Mouse (Mus musculus): ENCODE results near the gene Tfap2c.

Gene Tfap2c

DNA sequence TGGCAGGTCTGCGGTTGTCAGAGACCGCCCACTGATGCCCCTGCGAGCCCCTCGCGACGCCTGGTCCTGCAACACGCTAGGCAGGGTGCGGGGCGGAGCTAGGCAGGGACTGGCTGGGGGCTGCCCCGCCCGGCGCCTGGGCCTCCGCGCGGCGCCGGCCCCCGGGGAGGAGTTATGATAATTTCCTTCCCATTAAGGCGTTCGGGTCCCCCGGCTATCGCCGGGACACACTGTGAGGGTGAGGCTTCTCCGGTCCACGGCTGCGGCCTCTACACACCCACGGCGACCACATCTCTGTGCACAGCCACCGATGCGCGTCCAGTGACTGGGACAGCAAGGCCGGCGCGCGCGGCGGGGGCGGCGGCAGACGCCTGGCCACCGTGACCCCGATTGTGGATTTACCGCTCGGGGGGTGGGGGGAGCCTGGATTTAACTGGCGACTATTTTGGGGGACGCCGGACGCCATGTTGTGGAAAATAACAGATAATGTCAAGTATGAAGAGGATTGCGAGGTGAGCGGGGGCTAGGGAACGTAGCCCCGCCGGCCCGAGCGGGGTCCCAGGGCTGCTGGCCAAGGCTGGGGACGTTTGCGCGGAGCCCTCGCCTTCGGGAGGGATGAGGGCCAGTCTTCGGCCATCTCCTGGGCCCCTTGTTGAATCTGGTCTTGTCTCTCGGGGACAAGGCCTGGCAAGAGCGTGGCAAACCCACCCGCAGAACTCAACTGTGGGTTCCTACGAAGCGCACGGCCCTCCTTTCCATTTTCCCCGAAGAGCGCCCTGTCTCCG lies at the start of gene Tfap2c:
Tfap2c (plus strand) TSS at position 223 of the 785 bp plus-strand sequence.
- DNase-seq (ENCODE audit: low spot score in 2 of 2): no peak

DNA sequence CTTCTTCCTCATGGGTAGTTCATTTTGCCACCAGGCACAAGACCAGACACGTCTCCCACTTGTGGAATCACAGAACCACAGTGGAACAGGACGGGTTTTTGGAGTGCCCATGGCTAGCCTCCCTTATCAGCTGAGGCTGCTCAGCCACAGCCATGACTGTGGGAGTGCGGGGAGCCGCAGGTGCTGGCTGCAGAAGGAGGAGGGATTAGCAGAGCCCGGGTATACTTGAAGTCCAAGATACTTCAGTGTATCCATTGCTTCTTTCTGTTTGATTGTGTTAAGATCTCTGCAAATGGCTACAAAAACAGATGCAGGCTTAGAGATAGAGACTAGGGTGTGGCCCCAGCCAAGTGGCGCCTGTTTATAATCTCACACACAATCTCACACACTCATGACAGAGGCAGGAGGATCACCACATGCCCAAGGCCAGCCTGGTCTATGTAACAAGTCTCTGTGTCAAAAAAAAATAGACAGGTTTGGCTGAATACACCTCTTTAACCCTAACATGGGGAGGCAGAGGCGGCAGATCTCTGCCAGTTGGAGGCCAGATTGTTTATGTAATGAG lies 48.6 kb upstream of the Tfap2c start:
- no peak for DNase-seq (ENCODE audit: low spot score in 2 of 2)

DNA sequence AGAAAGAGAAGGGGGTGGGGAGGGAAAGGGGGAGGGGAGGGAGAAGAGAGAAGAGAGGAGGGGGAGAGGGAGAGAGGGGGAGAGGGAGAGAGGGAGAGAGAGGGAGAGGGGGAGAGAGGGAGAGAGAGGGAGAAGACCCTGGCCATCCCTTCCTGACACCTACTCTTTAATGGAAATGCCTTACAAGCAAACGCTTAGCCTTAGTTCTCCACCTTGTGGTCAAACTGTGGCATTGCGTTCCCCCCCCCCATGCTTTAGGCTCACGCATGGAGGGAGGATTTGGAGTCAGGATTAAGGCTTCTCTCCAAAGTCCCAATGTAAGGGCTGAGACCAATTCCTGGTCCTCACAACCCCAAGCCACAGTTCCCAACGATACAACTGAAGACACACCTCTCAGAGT lies 48.1 kb upstream of the Tfap2c start:
- no peak for DNase-seq (ENCODE audit: low spot score in 2 of 2)

DNA sequence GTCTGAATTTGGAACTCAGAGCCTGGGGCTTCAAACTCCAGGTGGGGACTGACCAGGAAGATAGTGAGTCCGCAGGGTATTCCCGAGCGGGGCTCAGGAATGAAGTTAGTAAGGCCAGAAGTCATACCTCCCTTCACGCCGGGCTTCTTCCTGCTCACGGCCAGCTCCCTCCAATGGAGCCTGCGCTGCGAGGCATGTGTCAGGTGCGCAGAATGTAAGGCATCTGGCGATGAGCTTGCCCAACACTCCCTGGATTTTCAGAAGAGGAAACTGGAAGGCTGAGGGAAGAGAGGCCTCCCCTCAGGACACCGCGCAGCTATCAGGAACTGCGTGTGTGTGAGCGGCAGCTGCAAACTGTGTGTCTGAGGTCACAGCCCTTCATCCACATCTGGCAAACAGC lies 47.2 kb upstream of the Tfap2c start:
- DNase-seq (ENCODE audit: low spot score in 2 of 2): no peak

DNA sequence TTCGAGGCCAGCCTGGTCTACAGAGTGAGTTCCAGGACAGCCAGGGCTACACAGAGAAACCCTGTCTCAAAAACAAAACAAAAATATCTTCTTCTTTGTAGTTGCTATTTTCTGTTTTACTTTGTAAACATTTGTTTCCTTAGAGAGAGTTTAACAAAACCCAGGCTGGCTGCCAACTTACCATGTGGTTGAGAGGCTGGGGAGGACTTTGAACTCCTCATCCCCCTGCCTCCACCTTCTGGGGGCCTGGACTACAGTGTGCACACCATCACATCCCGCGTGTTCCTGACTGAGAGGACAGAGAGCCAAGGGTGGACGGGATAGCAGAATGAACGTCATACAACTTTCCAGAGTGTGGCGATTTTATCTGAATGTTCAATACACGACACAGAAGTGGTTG lies 43.3 kb upstream of the Tfap2c start:
- DNase-seq (ENCODE audit: low spot score in 2 of 2): no peak

DNA sequence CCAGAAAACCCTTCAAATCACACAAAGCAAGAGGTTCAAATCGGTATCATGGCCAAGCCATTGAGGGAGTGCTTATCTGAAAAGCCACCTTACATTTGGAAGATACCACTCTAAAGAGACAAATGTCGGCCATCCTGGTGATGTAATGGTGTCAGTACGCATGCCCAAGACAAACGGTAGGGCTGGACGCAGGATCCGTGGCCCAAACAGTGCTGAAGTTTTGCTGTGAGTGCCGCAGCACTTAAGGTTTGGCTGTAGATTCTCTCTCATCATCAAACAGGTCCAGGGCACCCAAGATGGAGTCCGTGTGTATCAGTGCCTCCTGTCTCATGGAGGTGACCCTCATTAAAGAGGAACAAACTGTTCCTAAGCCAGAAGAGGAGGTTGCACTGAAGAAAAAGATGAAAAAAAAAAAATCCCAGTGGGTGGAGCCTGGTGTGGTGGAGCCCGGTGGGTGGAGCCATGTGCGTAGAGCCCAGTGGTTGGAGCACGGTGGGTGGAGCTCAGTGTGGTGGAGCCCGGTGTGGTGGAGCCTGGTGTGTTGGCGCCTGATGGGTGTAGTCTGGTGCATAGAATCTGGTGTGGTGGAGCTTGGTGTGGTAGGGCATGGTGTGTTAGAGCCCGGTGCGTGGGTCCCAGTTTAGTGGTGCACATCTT lies 39.2 kb upstream of the Tfap2c start:
- no peak for DNase-seq (ENCODE audit: low spot score in 2 of 2)

DNA sequence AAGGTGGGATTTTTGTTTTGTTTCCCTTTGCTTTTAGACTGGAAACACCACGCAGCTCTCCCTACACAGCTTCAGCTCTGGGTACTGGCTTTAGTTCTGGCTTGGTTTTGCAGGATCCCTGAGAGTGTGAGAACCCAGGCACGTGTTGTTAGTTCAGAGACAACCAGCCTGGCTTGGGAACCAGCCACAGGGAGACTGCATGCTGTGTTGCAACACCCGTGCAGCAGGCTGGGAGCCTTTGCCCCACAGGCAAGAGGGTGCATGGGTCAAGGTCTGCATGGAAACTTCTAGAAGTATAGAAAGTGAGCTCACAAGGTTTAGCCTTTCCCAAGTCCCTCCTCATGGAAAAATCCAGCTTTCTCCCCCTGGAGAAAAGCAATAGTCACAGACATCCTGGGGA lies 38.5 kb upstream of the Tfap2c start:
- DNase-seq (ENCODE audit: low spot score in 2 of 2): no peak

DNA sequence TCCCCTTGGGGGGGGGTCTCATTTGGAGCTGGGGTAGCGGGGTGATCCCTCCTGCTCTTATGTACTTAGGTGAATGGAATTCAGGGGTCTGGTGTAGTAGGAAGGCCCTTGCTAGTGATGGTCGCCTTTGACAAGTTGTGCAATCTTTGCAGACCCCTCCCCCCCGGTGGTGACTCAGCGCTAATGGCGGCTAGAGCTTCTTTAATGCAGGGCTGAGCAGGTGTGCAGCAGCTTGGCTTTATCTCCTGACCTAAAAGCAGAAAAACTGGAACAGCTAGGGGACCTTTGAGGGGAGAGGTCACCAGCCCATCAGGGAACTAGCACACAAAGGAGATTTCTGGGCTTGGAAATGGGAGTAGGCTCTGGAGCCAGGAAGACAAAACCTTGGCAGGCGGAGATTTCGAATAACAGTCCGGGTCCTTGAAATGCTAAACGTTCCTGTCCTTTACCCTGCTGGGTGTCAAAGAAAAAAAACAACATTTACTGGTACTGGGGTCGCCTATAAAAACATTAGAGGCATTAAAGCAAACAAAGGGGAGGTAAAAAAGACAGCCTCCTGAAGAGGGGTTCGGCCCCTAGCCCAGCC lies 32.9 kb upstream of the Tfap2c start:
- DNase-seq (ENCODE audit: low spot score in 2 of 2): no peak

DNA sequence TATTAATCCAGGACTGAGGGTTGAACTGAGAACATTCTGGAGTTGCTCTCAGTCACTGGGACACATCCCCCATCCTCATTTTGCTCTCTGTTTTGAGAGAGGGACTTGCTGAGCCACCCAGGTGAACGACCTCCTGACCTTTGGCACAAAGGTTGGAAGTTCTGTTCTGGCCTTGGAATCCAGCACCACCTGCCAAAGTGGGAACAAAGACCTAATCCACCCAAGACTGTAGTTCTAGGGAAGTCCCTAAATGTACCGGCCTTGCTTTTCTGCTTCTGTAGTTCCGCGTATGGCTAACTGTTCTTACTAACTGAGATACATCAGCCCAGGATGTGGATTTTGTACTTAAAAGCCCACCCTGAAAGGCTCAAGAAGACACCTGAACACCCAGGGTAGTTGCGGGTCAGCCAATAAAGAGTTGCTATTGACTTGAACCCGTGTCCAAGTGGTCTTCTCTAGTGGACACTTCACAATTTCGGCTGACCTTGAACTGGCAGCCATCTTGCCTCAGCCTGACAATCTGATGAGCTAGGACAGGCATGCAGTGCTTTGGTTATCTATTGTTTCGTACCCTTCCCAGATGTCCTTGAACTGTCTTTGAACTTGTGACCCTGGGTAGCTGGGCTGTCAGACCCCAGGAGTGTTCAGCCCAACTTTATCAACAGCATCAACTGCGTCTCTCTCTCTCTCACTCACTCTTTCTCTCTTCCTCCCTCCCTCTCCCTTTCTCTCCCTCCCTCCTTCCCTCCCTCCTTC lies 28.6 kb upstream of the Tfap2c start:
- no peak for DNase-seq (ENCODE audit: low spot score in 2 of 2)

DNA sequence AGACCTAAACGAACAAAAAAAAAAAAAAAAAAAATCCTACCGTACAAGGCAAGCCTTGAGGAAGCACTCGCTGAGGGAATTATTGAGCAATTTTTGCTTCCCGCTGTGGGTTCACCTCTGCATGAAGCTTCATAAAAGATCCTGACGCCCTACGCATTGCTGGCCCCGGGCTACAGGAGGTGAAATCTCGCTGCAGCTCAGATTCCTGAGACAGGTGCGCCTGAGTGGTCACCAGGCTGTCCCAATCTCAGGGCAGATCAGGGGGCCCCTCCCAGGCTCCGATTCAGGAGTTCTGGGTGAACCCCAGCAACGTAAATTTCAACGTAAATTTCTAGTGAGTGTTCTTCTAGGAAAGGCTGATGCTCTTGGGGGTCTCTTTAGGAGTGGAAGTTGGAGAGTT lies 26.9 kb upstream of the Tfap2c start:
- DNase-seq (ENCODE audit: low spot score in 2 of 2): no peak

DNA sequence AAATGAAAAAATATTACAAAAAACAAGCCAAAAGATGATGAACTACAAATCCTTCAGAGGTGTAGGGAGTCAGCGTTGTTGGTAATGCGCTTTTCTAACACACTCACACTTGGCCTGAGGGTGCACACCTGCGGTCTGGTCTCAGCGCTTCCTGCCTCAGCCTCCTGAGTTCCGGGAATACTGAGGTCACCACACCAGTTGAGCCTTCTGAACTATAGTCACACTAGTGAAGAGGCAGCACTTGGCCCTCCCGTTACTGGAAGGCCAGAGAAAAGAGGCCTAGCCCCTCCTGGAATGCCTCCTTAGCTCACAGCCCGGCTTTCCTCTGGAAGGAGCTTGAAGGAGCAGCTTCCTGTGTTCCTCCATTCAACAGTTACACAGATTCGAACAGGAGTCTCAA lies 22.2 kb upstream of the Tfap2c start:
- no peak for DNase-seq (ENCODE audit: low spot score in 2 of 2)

DNA sequence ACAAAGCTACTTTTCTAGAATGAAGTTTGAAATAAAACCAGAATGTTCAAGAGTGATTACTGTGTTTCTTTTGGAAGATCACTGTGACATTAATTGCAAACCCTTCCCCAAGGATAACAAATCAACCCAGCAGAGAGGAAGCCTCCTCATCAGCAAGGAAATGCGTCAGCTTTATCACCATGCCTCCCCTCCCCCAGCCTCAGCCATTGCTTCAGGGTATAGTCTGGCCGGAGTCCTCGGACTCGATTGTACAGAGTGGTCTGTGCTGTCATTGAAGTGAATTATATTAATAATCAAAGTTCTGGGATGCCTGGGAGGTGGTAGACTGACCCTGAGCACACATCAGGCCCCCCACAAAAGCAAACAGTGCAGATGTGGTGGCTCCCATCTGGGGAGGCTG lies 5.4 kb upstream of the Tfap2c start:
- no peak for DNase-seq (ENCODE audit: low spot score in 2 of 2)

DNA sequence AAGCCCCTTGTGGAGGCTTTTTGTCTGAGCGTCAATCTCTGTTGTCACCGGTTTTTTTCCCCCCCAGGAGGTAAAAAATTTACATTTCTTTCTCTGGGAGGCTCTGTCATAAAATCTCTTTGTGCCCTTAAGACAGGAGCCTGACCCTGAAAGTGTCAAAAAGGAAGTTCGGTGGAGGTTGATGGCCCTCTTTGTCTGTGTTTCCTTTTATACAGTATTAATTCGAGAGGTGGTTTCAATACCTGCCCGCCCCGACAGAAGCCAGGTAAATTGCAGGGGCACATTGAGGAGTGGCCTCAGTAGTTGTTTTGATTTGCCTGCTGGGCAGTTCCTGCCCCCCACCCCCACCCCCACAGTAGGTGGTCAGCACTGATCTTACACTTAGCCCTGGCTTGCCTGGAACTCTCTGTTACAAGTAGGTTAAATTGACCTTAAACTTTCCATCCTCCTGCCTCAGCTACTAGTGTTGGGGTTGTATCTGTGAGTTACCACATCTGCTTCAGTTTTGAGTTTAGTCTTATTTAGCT lies 4.7 kb upstream of the Tfap2c start:
- no peak for DNase-seq (ENCODE audit: low spot score in 2 of 2)

DNA sequence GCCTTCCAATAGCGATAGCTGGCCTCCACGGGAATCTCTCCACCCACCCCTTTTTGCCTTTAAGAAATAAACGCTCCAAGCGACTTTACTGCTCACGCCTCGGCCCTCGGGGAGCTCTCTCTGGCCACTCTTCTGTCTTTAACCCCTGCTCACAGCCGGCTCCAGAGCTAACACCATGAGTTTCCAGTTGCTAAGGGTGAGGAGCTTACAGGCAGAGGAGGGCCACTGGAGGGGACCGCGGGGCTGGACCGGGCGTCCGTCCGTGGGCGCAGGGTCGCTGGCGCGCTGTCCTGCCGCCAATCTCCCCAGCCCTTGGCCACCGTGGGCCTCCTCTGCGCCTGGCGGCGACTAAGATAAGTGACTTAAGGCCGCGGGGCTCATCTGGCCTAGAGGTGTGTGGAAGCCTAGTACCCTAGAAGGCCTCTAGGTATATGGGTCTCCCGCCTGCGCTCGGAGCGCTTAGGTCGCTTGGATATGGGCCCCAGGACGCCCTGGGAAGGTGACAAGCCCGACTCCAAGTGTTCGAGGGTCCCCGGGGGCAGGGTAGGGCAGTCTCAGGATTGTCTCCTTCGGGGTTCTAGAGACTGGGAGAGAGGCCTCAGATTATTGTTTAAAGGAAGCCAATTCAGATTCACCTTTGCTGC lies 3.7 kb upstream of the Tfap2c start:
- no peak for DNase-seq (ENCODE audit: low spot score in 2 of 2)

DNA sequence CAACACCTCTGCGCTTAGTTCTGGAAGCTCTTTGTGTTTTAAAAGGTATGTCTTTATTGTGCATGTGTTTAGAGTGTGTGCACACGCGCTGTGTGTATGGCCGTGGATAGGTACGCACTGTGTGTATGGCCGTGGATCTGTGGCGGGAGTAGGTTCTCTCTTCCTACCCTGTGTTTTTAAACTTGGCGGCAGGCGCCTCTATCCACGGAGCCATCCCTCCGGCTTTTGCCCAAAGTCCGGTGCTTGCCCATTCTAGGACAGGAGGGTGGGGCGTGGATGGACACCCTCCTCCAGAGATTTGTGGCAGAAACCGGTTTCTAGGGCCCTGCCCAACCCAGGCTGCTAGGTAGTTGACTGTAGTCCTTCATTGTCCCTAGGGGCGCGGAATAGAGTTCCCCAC lies 2.8 kb upstream of the Tfap2c start:
- DNase-seq (ENCODE audit: low spot score in 2 of 2): no peak

DNA sequence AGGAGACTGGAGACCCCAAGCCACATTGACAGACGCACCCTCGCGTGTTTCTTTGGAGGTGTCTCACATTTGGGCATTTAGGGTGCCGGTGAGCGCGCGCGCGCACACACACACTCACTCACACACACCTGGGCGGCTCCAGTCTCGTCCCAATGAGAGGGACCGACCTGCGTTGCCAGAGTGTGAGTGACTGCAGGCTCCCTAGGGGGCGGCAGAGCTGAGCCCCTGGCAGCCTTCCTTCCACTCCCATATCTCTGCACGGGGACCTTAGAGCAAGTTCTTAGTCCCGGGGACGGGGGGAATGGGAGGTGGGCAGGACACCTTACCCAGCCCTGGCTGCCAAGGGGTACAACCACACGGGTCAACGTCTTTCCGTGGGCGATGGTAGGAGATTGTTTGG lies 2.3 kb upstream of the Tfap2c start:
- no peak for DNase-seq (ENCODE audit: low spot score in 2 of 2)

DNA sequence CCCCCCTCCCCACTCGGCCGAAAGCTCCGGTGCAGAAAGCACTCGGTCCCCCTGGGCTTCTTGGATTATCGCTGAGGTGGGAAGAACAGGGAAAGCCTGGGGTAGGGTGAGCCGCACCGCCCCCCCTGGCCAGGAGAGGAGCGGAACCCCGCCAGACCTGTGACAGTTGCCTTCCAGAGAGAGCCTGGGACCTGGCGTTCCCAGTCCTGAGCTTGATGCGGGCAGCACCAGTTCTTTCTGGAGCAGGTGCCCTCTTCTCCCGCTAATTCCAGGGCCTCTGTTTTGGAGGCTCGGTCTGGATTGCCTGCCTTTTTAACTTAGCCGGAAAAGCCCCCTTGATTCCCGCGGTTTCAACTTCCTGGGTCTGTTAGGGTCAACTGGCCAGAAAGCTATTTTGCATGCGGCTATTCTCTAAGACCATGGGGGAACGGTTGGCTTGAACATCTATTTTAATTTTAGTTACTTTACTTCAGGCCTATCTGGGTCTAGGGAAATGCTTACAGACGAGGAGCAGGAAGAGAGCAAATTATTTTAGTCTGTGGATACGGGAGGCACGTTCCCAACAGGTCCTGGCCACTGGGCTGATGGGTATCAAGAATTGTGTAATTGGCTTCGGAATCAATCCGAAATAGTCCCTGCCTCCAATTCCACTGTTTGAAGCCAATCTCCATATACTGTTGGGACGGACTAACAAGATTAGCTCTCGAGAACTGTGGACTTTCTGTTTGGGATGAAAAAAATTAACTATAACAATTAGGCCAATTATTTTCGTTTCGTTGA lies 1.4 kb upstream of the Tfap2c start:
- no peak for DNase-seq (ENCODE audit: low spot score in 2 of 2)

DNA sequence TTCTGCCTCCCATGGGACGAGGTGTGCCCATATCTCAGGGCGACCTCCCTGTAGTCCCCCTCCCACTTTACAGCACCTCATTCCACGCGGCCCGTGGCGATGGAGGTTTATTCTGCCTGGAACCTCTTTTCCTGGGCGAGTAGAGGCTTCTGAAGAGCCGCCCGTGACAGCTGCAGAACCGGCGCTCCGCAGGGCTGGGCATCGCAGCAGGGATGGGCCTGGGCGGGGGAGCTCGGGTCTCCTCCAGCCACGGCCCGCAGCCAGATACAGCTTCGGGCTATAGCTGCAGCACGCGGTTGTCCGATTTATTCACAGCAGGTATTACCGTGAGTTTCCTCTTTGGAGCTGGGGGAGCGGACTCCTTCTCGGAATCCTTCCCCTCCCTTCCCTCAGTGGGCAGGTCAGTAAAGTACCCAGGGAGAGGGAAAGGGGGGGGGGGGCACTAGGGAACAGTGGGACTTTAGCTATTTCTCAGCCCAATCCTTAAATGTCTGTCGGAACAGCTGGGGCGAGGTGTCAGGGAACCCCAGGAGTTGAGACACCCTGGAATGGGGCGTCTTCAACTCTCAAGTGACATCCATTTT lies 629 bp upstream of the Tfap2c start:
- DNase-seq (ENCODE audit: low spot score in 2 of 2): no peak

DNA sequence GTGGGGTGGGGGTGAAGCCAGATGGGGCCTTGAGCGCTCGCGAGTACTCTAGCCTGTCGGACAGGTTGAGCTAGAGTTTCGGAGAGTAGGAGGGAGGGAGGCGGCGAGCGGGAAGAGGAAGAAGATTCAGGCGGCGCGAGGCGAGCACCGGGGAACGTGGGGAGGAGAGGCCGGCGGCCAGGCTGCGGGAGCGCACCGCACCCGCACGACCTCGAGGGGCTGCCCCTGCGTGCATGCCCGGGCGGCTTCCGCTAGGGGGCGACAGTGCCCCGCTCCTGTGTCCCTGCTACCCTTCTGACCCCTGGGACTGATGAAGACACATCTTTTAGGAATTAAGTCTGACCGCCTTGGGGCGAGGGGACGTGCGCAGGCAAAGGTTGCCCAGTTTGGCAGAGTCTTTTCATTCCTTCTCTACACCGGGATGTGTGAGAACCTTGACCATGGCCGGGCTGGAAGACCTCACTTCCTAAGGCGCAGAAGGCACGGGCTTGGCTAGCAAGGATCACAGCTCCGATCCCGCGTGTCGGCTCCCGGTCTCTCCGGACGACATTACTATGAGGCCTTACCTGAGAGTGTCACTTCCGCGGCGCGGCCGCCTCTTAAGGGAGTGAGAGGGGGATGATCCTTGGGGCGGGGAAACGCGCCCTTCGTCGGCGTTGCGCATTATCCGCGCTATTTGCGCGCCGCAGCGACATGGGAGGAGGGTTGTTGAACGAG lies 1.1 kb downstream of the Tfap2c start:
- DNase-seq (ENCODE audit: low spot score in 2 of 2): no peak
